Mouse (Mus musculus): ENCODE measurements around the gene Cc2d1b.
A peak's percentile ranks its signal among the peaks of the same experiment; 100 is the strongest.

Cc2d1b gene

GRCm38 (mm10) chr4:108619587-108620341 is at the start of gene Cc2d1b:
Gene Cc2d1b, plus strand, starts transcription at chr4:108619940.
- peak; percentile 80 for DNase-seq (ENCODE audit: low spot score)

DNA sequence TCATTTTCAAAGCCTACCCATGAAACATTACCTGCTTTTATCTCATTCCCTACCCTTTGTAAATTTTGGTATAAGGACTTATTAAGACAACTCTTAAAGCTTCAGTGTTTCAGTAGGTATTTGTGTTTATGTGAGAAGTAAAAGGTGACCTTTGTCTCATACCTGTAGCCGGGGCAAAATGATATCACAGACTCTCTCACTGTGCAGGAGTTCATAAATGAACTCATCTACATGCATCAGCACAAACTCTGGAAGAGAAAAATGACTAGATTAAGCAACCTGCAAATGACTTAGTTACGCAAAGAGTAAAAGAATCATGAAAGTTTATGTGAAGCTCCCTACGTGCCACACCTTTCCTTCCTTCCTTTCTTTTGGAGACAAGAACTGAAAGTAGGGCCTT is 47.1 kb upstream of the Cc2d1b start:
- no peak for DNase-seq (ENCODE audit: low spot score)

DNA sequence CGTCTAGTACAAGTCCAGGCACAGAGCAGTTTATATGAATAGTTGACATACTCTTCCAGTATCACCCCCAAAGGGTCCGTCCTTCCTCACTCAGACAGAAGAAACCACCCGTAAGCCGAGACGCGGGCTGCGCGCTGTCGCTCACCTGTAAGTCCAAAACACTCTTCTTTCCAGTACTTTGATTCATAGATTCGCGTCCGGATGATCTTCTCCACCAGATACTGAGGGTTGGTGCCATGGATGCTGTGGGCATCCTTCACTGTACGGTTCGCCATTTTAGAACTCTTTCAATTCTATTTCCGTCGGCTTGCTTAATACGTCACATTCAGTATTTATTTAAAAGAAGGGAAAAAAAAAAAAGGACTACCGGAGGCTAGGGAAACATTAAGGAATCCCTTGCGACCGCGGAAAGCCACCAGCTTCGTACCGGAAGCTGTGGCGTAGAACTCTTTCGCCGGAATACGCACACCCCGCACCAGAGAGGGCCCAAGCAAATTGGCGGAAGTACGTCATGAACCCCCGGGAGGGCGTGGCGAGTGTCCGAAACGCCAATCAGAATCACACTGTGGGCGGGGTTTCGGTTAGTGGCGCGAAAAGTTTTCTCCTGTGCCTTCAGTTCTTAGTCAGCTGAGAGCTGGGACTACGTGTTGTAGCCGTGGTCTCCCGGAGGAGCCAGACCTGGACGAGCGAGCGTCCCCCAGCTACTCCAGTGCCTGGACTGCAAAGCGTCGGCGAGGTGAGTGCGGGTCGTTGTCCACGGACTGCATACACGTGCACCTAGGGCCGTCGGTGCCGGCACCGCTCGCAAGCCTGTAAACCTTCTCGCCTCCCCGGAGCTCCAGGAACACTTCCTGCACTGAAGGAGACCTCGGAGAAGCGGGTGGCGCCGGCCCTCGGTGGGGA is 40.6 kb upstream of the Cc2d1b start, which contains the start of the genes Prpf38a and Orc1:
TSS of gene Prpf38a (minus strand) at position 497 of the 903 bp plus-strand sequence.
TSS of gene Orc1 (plus strand) at position 584 of the 903 bp plus-strand sequence.
- peak; percentile 96 for DNase-seq (ENCODE audit: low spot score)

DNA sequence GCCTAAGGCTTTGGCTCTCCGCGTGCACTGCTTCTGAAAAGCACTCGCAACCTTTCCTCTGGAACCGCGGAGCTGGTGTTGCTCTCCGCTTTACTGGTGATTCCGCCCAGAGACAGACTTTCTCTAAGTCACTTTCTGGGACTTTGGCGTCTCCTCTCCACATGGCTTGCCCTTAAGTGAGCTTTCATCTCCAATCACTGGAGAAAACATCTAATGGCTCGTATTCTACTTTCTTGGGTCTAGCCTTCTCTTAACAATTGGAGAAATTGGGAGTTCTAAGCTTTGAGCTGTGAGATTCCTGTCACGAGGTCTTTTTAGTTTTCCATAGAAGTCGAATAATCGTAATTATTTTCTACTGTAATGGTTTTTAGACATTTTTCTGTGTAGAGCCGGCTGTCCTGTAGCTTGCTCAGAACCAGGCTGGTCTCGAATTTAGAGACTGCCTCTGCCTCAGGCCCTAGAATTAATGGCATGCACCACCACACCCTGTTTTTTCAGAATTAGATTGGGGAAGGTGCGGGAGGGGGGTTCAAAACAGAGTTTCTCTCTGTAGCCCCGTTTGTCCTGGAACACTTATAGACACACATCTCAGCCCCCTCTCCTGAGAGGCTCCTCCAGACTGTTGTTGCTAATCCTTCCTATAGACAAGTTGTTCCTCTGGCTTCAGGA is 39.9 kb upstream of the Cc2d1b start:
- peak; percentile 3 for DNase-seq (ENCODE audit: low spot score)

DNA sequence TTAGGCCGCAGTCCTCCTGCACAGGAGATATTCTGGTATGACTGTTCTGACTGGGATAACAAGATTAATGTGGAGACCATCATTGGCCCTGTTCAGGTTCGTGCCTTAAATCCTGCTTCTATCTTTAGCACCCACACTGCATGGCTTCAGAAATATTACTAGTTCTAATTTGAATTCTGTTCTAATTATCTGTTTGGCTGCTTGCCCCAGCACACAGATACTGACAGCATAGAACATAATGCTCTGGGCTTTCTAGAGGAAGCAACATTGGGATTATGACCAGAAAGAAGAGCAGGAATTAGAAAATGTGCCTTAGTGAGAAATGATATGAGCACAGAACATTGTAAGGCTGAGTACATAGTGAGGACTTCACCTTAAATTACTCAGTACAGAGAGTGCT is 26.4 kb upstream of the Cc2d1b start:
- no peak for DNase-seq (ENCODE audit: low spot score)

DNA sequence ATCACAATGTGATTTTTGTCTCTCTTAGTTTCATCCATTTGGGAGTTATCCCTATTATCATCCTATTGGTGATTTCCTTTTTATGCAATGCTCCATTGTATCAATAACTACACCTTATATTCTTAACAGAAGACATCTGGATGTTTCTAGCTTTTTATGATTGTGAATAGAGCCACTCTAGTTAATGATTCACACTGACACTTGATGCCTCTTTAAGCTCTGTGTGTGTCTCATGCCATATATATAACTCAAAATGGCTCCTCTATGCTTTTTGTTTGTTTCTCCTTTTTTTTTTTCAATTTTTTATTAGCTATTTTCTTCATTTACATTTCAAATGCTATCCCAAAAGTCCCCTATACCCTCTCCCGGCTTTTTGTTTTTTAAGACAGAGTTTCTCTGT is 24.0 kb upstream of the Cc2d1b start:
- DNase-seq (ENCODE audit: low spot score), result no peak

GRCm38 (mm10) chr4:108598306-108598705 is 21.4 kb upstream of the Cc2d1b start:
- no peak for DNase-seq (ENCODE audit: low spot score)

DNA sequence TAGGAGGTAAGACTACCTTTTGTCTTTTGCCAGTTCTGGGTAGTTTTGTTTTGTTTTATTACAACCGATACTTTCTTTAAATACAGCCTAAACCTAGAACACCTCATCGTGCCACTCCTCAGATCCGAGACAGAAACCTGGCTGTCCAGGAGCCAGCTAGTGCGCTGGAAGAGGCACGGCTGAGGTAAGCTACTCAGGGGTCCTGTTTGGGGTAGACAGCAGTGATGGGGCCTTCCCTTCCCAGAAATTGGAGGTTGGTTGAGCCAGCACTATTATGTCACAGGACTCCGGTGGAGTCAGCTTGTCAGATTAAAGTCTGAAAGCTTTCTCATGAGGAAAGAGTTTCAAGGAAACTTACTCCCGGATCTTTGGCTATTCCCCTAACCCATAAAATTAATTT is 17.9 kb upstream of the Cc2d1b start:
- DNase-seq (ENCODE audit: low spot score), result no peak

GRCm38 (mm10) chr4:108608651-108609050 is 11.1 kb upstream of the Cc2d1b start:
- no peak for DNase-seq (ENCODE audit: low spot score)

GRCm38 (mm10) chr4:108610935-108611334 is 8.8 kb upstream of the Cc2d1b start:
- DNase-seq (ENCODE audit: low spot score), result no peak

DNA sequence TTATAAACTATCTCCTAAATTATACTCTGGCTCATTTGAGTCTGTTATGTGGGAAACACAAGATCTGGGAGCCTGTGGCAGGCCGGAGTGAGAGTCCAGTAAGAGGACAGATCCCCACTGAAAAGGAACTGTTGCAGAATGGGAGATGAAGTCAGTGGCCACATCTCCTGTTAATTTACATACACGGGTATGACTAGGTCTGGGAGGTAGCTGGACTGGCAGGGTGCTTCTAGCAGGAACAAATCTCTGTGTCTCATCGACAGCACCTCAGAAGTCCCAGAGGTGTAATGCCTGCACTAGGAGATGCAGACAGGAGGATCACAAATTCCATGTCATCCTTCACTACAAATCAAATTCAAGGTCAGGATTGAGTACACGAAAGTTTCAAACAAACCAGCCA is 1.2 kb upstream of the Cc2d1b start:
- no peak for DNase-seq (ENCODE audit: low spot score)

- no peak for DNase-seq (ENCODE audit: low spot score)
These were observed 575 bp upstream of the Cc2d1b start for GRCm38 (mm10) chr4:108619165-108619564.

DNA sequence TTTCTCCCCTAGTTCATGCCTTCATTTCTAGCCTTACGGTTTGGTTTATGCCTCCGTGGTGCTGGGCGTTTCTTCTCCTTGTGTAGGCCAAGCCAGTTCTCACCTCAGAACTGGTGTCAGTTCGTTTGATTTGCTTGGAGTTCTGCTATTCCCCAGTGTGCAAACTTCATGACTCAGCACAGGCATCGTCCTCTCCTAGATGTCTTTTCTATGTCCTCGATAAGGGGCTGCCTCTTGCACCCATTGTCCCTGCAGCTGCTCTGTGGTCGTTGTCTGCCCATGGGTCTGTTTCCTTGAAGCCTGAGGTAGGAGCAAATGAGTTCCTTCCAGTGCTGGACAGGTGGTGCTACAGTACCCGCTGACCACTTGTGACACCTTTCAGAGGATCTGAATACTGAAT is 796 bp downstream of the Cc2d1b start:
- DNase-seq (ENCODE audit: low spot score), result no peak

GRCm38 (mm10) chr4:108621504-108621903 is 1.8 kb downstream of the Cc2d1b start:
- DNase-seq (ENCODE audit: low spot score), result no peak

DNA sequence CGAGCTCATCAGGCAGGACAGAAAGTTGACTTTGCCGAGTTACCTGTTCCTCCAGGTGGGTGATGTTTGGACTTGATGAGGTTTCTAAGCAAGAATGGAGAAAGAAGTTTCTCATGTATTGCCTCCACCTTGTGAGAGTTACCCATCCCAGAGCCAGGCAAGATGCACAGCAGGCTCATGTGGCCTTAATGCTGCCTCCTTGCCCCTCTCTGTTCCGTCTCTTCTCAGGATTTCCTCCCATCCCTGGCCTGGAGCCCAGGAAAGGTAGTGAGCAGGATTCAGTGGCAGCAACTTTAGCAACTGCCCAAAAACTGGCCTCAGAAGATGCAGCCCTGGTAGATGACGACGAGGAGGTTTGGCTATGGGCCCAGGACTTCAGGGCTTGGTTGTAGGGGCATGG is 7.3 kb downstream of the Cc2d1b start:
- no peak for DNase-seq (ENCODE audit: low spot score)

DNA sequence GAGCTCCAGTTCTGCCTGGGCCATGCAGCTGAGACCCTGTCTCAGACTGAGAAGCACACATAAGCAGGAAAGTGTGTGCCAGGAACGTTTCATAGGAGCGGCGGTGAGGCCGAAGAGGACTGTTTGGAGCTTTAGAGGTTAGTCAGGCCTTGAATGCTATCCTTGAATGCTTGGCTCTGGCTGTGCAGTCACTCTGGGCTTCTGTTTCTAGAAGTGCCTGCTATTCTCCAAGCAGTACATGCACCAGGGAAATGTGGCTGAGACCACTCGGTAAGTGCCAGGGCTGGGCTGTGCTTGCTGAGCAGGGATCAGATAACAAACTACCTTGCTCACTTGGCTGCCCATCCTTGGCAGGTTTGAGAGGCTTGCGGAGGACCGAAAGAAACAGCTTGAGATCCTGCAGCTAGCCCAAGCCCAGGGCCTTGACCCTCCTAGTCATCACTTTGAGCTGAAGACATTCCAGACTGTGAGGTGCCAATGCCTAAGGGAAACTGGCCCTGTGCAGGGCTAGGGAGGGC is 9.7 kb downstream of the Cc2d1b start:
- no peak for DNase-seq (ENCODE audit: low spot score)

DNA sequence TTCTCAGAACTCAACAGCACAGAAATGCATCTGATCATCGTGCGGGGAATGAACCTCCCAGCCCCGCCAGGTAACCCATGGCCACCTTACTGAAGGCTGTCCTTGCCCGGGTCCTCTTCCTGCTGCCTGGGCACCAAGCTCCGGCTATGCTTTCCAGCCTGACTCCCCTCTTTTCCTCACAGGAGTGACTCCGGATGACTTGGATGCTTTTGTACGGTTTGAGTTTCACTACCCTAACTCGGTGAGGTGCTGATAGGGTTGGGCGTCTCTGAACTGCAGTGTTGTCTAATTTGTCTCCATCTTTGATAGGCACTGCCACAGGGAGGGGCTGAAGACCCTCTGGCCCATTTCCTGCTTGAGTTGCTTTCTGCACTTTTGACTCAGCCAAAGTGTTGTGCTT is 10.4 kb downstream of the Cc2d1b start:
- no peak for DNase-seq (ENCODE audit: low spot score)

DNA sequence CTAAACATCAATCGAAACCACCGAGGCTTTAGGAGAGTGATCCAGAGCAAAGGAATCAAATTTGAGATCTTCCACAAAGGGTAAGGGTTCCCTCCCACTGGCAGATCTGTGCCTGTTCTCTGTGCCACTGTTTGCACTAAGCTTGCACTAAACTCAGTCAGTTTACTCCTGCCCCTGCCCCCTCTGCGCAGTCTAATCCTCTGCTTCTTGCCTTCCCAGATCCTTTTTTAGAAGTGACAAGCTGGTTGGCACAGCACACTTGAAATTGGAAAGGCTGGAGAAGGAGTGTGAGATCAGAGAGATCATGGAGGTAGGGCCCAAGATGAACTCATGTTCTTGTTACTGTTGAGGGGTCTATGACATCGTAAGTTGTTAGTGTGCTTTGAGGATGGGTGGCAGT is 11.9 kb downstream of the Cc2d1b start:
- DNase-seq (ENCODE audit: low spot score), result no peak

DNA sequence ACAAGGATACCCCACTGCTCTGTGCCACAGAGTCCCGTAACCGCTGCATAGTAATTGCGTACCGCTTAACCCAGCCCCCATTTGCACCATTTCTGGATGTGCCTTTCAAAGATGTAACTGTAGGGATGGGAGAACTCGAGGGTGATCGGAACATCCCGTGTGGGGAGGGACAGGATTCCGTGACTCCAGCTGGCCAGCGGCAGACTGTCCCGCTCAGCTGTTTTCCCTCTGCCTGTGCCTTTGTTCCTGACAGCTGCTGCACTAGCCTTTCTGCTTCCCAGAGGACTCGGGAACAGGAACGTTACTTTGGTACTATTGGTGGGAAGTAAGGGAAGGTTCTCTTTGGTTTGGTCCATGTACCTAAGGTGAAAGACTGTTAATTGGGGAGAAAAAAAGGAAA is 14.0 kb downstream of the Cc2d1b start:
- no peak for DNase-seq (ENCODE audit: low spot score)

DNA sequence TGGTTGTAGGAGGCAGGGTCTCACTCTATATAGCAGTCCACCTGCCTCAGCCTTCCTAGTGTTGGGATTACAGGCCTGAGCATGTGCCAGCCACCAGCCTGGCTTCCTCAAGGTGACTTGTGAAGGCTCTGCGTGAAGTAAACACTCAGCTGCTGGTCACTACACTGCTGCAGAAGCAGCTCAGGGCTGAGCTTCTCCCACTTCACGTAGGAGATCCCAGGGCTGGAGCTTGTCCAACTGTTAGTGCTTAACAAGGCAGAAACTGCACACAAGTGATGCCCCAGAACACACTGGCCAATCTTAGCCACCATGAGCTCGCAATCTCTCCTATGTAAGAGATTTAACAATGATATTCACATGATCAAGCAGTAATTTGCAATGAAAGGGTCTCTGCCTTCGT is 15.0 kb downstream of the Cc2d1b start:
- no peak for DNase-seq (ENCODE audit: low spot score)

GRCm38 (mm10) chr4:108635101-108635500 is 15.4 kb downstream of the Cc2d1b start:
- DNase-seq (ENCODE audit: low spot score), result no peak

DNA sequence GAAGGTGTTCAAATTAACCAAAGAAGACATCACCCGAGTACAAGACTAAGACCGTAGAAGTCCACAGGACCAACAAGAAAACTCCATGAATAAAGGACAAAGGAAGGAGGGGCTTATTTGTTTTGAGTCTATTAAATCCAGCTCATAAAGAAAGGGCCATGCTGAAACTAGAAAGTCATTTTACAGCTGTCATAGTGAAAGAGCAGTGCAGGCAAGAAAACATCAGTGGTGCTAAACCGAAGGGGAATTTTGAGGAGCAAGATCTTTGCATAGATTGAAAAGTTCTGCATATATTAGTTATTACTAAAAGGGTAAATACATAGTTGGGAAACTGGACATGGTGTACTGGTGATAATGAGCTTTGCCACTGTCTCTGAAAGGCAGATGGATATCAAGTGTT is 18.0 kb downstream of the Cc2d1b start:
- DNase-seq (ENCODE audit: low spot score), result no peak
